Mouse (Mus musculus) thymus, postnatal 10 days (tissue): Measurements from ENCODE around the gene Cul4a.
"Not testable (repeated sequence)": the region's sequence is repeated elsewhere in the genome, so short reads cannot be mapped to it uniquely, and the experiment has no call there.

Source experiments
- DNase-seq, 2 experiments: peaks; one replicate each; pipeline ENCODE4 v3.0.0; 2021; ENCODE audit warnings: low spot score in 2 of 2

Gene Cul4a

GRCm38 (mm10) chr8:13105087-13105881 lies at the start of gene Cul4a, which contains the start of gene Pcid2:
TSS of gene Cul4a (plus strand) at chr8:13105621.
TSS of gene Pcid2 (minus strand) at chr8:13105459.
- DNase-seq: peak; percentile 95 to 98

- DNase-seq: no peak
These were observed 48.1 kb upstream of the Cul4a start for GRCm38 (mm10) chr8:13057351-13057750.

- no peak for DNase-seq
These were observed 44.8 kb upstream of the Cul4a start, which contains the start of gene Proz for GRCm38 (mm10) chr8:13060441-13061150. TSS of gene Proz (plus strand) at chr8:13060914.

GRCm38 (mm10) chr8:13063112-13063511 lies 42.3 kb upstream of the Cul4a start:
- no peak for DNase-seq

- no peak for DNase-seq
These were observed 32.2 kb upstream of the Cul4a start for GRCm38 (mm10) chr8:13073255-13073654.

GRCm38 (mm10) chr8:13075044-13075443 lies 30.4 kb upstream of the Cul4a start:
- no peak for DNase-seq

- not testable (repeated sequence) for DNase-seq
These were observed 29.8 kb upstream of the Cul4a start for GRCm38 (mm10) chr8:13075579-13075978.

- DNase-seq: no peak
These were observed 27.9 kb upstream of the Cul4a start for GRCm38 (mm10) chr8:13077542-13077941.

GRCm38 (mm10) chr8:13104691-13105086 lies 732 bp upstream of the Cul4a start:
- peak; percentile 83 to 90 for DNase-seq

- DNase-seq: peak; percentile 44 to 57
These were observed 609 bp downstream of the Cul4a start for GRCm38 (mm10) chr8:13105908-13106551.

GRCm38 (mm10) chr8:13107990-13108638 lies 2.7 kb downstream of the Cul4a start:
- no peak for DNase-seq

GRCm38 (mm10) chr8:13108967-13109366 lies 3.5 kb downstream of the Cul4a start:
- no peak for DNase-seq

GRCm38 (mm10) chr8:13109416-13109960 lies 4.1 kb downstream of the Cul4a start:
- DNase-seq: no peak

- DNase-seq: no peak
These were observed 6.5 kb downstream of the Cul4a start for GRCm38 (mm10) chr8:13111917-13112316.

GRCm38 (mm10) chr8:13113232-13113631 lies 7.8 kb downstream of the Cul4a start:
- no peak for DNase-seq

GRCm38 (mm10) chr8:13117096-13117495 lies 11.7 kb downstream of the Cul4a start:
- no peak for DNase-seq

- DNase-seq: no peak
These were observed 13.1 kb downstream of the Cul4a start for GRCm38 (mm10) chr8:13118516-13118915.

- no peak for DNase-seq
These were observed 15.7 kb downstream of the Cul4a start for GRCm38 (mm10) chr8:13120882-13121665.

GRCm38 (mm10) chr8:13122887-13123421 lies 17.5 kb downstream of the Cul4a start:
- DNase-seq: no peak

GRCm38 (mm10) chr8:13124897-13125296 lies 19.5 kb downstream of the Cul4a start:
- DNase-seq: no peak
